Mouse (Mus musculus) hindbrain, embryonic 10.5 days (tissue): Measurements from ENCODE around the gene Mtor. TPM values are rescaled to one million over a fixed set of nuclear protein-coding genes. Genes with fewer than 3 reads are reported as not detected.
A peak's percentile ranks its signal among the peaks of the same experiment; 100 is the strongest.

ENCODE experiments used
- DNase-seq: peaks from one replicate; pipeline ENCODE4 v3.0.0-alpha.2; 2017; ENCODE audit warnings: low spot score
- H3K27ac ChIP-seq: fragments of 300-500 bp; sonication (generic); 2 replicates; pipeline ENCODE4 v1.5.1; 2016; ENCODE audit warnings: mild to moderate bottlenecking, moderate library complexity
- H3K27me3 ChIP-seq: fragments of 300-500 bp; sonication (generic); 2 replicates; pipeline ENCODE4 v1.6.1; 2016; ENCODE audit warnings: mild to moderate bottlenecking; ENCODE audit not compliant: poor library complexity, insufficient read depth, severe bottlenecking
- H3K36me3 ChIP-seq: fragments of 300-500 bp; sonication (generic); 2 replicates; pipeline ENCODE4 v1.6.1; 2016; ENCODE audit warnings: mild to moderate bottlenecking, moderate library complexity
- H3K4me1 ChIP-seq: fragments of 300-500 bp; sonication (generic); replicated peaks from 2 replicates; pipeline ENCODE4 v1.6.1; 2016; ENCODE audit warnings: mild to moderate bottlenecking
- H3K4me3 ChIP-seq: fragments of 300-500 bp; sonication (generic); 2 replicates; pipeline ENCODE4 v1.5.1; 2016; ENCODE audit warnings: mild to moderate bottlenecking, moderate library complexity
- H3K9me3 ChIP-seq: fragments of 300-500 bp; sonication (generic); 2 replicates; pipeline ENCODE4 v1.6.1; 2016; ENCODE audit warnings: mild to moderate bottlenecking, moderate library complexity
- WGBS: fragments of 180-500 bp; shearing (Covaris S2); methylation state at CpG from one replicate; pipeline ENCODE4 v1.1.7; 2016; 5-methylcytosine and 5-hydroxymethylcytosine counted together
- polyA plus RNA-seq: library from polyadenylated mRNA; unstranded; fragments of >200 nt; fragmentation: Nextera tagmentation; extraction: Ambion mirVana; gene quantifications from 2 replicates; pipeline ENCODE4 v1.2.1, GENCODE M21; 2016

Gene Mtor
- polyA plus RNA-seq, result 25.1 and 25.3 TPM in 2 replicates

DNA sequence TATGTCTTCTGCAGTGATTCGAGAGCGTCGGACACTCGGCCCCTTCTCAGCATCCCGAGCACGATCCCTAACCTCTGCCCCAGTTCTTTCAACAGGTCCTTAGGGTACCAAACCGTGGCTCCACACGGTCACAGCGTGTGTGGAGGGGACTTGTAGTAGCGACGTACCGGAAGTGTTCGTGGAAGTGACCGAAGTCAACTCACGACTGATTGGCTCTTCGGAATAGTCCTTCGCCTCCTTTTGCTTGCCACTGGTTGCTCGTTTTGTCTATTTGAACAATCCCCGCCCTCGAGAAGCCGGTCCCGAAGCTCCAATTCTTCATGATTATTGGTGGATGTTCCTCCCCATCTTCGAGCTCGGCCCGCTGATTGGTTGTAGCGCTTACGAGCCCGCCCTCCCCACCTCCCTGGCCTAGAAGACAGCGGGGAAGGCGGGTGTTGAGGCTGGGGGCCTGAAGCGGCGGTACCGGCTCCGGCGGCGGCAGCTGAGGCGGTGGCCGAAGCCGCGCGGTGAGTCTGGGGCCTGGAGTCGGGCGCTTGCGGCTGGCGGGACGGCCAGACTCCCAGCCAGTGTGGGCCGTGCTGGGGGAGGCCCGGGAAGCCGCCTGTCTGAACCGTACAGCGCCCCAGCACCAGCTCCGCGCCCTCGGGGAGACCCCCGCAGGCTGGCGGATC lies at the start of gene Mtor:
TSS of gene Mtor (plus strand) at position 433 of the 674 bp plus-strand sequence.
- H3K4me3 ChIP-seq, result peak within 1 kb of the TSS; percentile 94
- under 1% methylated on average over 56 of the region's 56 CpGs for WGBS
- DNase-seq, result peak; percentile 94
- no peaks in the 10 kb centered on the region for H3K9me3 ChIP-seq
- H3K27ac ChIP-seq, result peak within 1 kb of the TSS; percentile 94
- H3K4me1 ChIP-seq, result peaks cover 35% of the 10 kb centered on the region
- H3K27me3 ChIP-seq, result no peaks in the 10 kb centered on the region
- peaks cover 17% of the 10 kb centered on the region for H3K36me3 ChIP-seq

DNA sequence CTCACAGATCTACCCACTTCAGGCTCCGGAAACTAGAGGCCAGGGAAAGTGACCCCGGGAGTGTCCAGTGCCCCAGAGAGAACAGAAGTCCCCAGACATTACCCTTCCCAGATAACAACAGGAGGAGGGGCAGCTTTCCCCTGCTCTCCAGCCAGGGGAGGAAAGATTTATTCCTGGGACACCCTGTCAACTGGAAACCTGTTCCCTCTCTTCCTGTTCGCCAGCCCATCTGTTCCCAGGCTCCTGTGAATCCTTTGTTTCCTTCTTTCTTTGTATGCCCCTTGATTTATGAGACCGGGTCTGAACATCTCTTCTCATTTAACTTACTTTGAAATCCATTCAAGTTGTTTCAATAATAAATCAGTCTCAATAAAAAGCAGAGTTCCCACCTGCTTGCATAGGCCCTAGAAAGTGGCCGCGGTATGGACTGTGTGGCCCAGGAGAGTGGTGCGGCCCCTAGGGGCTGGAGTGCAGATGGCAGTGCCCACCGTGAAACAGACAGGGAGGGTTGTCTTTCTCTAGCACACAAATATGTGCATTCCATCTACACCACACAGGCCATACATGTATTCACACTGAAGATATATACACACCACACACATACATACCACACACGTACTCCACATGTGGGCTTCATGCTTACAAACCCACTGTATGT lies 48.8 kb upstream of the Mtor start:
- Histone ChIP-seq H3K27me3 (peaks cover 41% of the 10 kb centered on the region), H3K4me1 (peaks cover 77% of the 10 kb centered on the region), H3K36me3 (no peaks in the 10 kb centered on the region), H3K27ac (peak overlapping the region; percentile 86), H3K4me3 (no peak overlapping the region), H3K9me3 (no peaks in the 10 kb centered on the region)
- 65% methylated on average over 9 of the region's 9 CpGs for WGBS
- no peak for DNase-seq

DNA sequence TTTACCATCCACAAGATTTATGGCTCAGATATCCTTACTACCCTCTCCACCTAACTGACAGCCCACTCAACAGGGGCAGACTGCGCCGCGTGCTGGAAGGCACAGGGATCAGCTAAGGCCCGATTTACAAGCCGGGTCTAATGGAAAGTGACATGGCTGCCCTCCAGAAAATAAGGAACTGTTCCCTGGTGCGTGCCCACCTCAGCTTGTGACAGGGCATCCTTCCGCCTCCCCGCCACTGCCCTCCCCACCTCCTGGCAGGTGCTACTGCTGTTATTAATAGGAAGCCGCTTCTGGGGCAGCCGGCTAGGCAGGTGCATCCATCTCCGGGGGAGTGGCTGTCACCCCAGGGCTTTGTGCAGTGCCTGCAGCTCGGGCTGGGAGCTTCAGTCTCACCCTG lies 45.0 kb upstream of the Mtor start:
- Histone ChIP-seq H3K27me3 (peaks cover 78% of the 10 kb centered on the region), H3K36me3 (no peaks in the 10 kb centered on the region), H3K9me3 (no peaks in the 10 kb centered on the region), H3K27ac (peak overlapping the region; percentile 73), H3K4me3 (no peak overlapping the region), H3K4me1 (peaks cover 83% of the 10 kb centered on the region)
- DNase-seq, result no peak
- WGBS, result 22% methylated on average over 12 of the region's 12 CpGs

DNA sequence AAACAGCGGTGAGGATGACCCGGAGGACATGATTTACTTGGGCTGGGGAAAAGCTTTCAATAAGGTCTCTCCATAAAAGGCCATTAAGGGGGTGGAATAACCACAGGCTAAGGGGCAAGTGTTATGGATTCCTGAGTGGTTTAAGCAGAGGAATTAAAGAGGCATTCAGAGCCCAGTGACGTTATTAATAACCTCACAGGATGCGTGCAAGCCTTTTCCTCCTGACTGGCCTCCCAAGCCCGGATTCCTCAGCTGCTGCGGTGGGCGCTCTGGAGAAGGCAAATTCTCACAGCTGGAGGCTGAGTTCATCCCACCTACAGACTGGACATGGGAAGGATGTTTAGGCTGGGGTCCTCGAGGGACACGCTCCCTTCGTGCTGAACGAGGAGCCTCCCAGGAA lies 43.7 kb upstream of the Mtor start:
- no peaks in the 10 kb centered on the region for H3K36me3 ChIP-seq
- no peak for DNase-seq
- peaks cover 78% of the 10 kb centered on the region for H3K4me1 ChIP-seq
- H3K9me3 ChIP-seq, result no peaks in the 10 kb centered on the region
- H3K27ac ChIP-seq, result peak overlapping the region; percentile 67
- peaks cover 83% of the 10 kb centered on the region for H3K27me3 ChIP-seq
- WGBS, result 12% methylated on average over 11 of the region's 11 CpGs
- H3K4me3 ChIP-seq, result peak overlapping the region; percentile 30

DNA sequence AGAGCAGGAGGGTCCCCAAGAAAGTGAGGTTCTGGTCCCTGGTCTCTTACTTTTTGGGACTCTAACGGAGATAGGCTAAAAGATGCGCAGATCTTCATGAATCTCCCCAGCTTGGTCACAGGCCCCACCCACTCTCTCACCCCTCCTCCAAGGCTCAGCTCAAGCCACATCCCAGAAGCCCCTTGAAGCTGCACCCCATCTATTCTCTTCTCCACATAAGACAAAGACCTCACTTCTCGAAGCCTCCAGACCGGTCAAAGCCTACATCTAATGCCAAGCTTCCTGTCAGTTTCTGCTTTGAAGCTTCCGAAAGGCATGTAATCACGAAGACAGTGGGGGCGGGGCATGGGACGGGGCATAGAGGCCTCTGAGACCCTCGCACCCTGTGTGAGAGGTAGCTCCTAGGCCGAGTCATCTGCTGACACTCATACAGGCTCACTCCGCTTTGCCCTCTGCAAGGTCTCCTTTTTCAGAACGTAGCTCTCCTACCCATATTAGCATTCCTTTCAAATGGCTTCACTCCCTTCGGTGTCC lies 43.1 kb upstream of the Mtor start:
- no peak for DNase-seq
- Histone ChIP-seq H3K27ac (peak overlapping the region; percentile 67), H3K4me1 (peaks cover 73% of the 10 kb centered on the region), H3K9me3 (no peaks in the 10 kb centered on the region), H3K27me3 (peaks cover 79% of the 10 kb centered on the region), H3K36me3 (no peaks in the 10 kb centered on the region), H3K4me3 (peak overlapping the region; percentile 30)
- WGBS, result 13% methylated on average over 13 of the region's 13 CpGs

DNA sequence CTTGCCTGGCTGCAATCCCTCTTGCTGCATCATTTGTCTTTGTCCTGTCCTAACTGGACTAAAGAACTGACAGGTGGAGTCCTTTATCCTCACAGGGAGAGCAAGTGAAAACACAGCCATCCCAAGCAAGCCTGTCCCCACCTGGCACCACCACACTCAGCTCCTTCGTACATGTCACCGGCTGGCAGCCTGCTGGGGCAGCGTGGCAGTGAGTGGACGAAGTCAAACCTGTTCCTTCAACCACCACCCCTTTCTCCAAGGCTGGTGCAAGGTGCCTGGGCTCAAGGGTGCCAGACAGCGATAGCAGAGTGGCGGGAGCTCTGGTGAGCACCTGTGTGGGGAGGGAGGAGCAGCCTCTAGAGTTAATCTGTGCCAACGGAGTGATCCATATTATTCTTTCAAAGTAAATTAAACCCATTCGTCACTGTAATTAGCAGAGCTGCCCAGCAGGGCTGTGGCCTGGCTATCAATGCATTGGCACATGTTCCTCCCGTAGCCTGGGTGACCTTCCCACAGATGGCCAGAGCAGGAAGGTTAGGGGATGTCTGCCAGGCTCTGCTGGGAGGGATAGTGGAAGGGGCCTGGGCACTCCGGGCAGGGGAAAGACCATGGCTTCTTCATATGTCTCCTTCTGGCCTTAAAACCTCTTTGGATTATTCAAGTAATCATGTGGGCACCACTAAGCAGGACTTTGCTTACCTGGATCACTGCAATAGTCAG lies 40.0 kb upstream of the Mtor start:
- Histone ChIP-seq H3K9me3 (no peaks in the 10 kb centered on the region), H3K27ac (0 out of 2 replicates have a peak overlapping the region, but pooled peaks have one; percentile 16), H3K4me3 (no peak overlapping the region), H3K36me3 (no peaks in the 10 kb centered on the region), H3K4me1 (peaks cover 49% of the 10 kb centered on the region), H3K27me3 (peaks cover 60% of the 10 kb centered on the region)
- WGBS, result 80% methylated on average over 10 of the region's 10 CpGs
- DNase-seq, result no peak

DNA sequence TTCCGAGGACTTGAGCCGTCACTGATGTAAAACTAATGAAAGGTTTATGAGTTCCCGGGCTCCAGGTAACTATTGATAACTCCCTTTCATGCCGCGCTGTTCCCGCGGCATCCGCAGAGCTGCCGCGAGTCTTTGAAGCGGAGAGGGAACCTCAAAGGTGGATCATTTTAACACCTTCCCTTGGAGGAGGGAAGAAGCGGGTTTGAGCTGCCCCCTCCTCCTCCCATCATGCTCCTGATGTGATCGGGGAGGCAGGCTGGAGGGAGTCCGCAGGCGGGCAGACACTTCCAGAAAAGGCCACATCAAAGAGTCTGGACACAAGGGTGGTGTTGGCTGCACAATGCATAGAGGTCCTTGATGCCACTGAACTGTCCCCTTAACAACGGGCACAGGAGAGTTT lies 32.8 kb upstream of the Mtor start:
- 0 out of 2 replicates have a peak overlapping the region, but pooled peaks have one; percentile 5 for H3K27ac ChIP-seq
- DNase-seq, result no peak
- H3K36me3 ChIP-seq, result no peaks in the 10 kb centered on the region
- peaks cover 31% of the 10 kb centered on the region for H3K4me1 ChIP-seq
- H3K4me3 ChIP-seq, result no peak overlapping the region
- H3K9me3 ChIP-seq, result no peaks in the 10 kb centered on the region
- 18% methylated on average over 16 of the region's 16 CpGs for WGBS
- peaks cover 50% of the 10 kb centered on the region for H3K27me3 ChIP-seq

DNA sequence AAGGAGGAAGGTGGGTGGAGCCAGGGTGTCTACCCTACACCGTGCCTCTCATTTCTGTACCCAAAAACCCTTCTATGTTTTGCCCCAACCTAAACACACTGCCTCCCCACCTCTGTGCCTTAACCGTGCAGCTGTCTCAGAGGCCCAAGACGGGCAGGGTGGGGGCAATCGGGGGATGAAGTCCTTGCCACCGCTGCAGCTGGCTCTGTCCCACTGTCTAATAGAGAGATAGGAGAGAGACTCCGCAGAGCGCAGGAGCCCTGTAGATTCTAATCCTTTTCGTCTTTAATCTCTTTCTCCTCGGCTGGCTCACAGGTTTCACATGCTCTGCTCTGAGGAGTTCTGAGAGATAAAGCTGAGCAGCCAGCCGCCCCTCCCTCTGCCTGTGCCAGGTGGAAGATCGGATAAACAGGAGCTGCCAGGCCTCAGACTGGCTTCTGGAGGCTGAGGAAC lies 31.3 kb upstream of the Mtor start:
- H3K27ac ChIP-seq, result peak overlapping the region; percentile 50

DNA sequence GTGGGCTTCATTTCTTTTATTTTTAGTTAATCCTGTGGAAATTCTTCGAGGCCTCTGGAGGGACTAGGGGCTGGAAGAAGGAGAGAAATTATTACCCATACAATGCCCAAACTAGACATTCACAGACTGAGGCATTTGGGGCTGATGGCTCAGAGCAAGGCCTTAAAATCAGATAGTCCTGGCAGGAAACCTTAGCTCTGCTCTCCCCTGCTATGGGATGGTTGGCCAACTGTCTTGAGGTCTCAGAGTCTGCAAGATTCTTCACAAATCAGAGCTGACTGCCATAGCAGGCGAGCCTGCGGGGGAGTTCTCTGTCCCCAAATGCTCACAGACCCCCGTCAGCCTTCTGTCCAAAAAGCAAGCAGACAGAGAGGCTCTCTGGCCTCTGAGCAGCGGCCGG lies 30.9 kb upstream of the Mtor start:
- Histone ChIP-seq H3K36me3 (no peaks in the 10 kb centered on the region), H3K4me1 (peaks cover 31% of the 10 kb centered on the region), H3K27ac (peak overlapping the region; percentile 50), H3K27me3 (peaks cover 43% of the 10 kb centered on the region), H3K9me3 (no peaks in the 10 kb centered on the region), H3K4me3 (no peak overlapping the region)
- WGBS, result 69% methylated on average over 6 of the region's 6 CpGs
- DNase-seq, result no peak

More for the DNA sequence above, 31.3 kb upstream of the Mtor start:
- no peak for DNase-seq
- Histone ChIP-seq H3K4me1 (peaks cover 31% of the 10 kb centered on the region), H3K4me3 (no peak overlapping the region), H3K36me3 (no peaks in the 10 kb centered on the region), H3K27me3 (peaks cover 43% of the 10 kb centered on the region), H3K9me3 (no peaks in the 10 kb centered on the region)
- WGBS, result 56% methylated on average over 11 of the region's 11 CpGs

DNA sequence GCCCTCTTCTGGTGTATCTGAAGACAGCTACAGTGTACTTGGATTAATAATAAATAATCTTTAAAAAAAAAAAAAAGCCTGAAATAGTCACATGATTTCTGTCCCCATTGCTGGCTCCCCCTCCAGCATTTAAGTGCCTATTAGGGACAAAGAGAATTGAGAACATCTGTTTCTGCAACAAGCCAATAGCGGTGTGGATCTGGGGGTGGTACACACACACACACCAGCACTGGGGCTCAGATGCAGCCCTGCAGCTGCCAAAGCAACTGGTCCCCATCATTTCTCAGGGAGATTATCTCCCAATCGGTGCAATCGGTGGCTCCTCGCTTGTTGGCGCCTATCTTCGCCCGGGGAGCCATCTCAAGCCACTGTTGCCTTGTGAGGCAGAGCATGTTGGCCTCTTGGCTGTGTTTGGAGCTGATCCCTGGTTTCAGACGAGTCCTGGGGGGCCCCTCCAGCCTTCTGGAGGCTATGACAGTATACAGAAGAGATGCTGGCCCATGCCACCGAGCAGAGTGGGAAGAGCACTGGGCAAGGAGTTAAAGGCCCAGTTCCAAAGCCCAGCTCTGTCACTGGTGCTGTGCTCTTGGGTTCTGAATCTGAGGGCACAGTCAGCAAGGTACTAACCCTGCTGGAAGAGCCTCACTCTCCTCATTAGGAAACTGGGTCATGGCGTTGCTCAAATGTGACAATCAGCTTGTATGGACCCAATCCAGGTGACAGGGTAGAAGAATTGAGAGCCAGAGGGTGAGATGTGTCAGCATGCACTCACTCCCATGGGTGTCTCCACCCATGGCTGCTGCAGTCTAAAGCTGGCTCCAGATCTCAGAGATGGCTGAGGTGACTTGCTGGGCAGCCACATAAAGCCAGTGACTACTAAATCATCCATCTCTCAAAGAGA lies 21.2 kb upstream of the Mtor start:
- H3K9me3 ChIP-seq, result no peaks in the 10 kb centered on the region
- 0 out of 2 replicates have a peak, but pooled peaks cover under 1% of the 10 kb centered on the region for H3K36me3 ChIP-seq
- peak overlapping the region; percentile 47; the same call in 1 of the 2 replicates for H3K27ac ChIP-seq
- no peak overlapping the region for H3K4me3 ChIP-seq
- DNase-seq, result no peak
- peaks cover 25% of the 10 kb centered on the region for H3K4me1 ChIP-seq
- H3K27me3 ChIP-seq, result 0 out of 2 replicates have a peak, but pooled peaks cover 3% of the 10 kb centered on the region
- 84% methylated on average over 10 of the region's 10 CpGs for WGBS

DNA sequence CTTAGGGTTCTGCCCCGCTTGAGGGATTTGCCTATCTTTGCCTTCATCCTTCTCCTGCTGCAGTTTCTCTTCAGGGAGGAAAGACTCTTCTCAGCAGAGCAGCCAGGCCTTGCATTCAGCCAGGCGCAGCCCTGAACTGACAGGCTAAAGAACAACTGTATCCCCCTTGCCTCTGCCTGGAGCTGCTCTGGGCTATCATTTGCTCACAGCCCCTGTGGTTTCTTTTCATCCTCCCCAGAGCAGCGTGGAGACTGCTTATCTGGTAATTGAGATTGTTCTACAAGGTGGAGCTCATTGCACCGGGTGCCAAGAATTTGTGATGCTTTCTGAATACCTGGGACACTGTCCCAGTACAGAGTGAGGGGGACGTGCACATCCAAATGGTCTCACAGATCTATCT lies 19.9 kb upstream of the Mtor start:
- Histone ChIP-seq H3K4me1 (peaks cover 32% of the 10 kb centered on the region), H3K27ac (peak overlapping the region; percentile 51), H3K27me3 (0 out of 2 replicates have a peak, but pooled peaks cover 3% of the 10 kb centered on the region), H3K36me3 (peaks cover 6% of the 10 kb centered on the region), H3K4me3 (no peak overlapping the region), H3K9me3 (no peaks in the 10 kb centered on the region)
- 90% methylated on average over 5 of the region's 5 CpGs for WGBS
- no peak for DNase-seq

DNA sequence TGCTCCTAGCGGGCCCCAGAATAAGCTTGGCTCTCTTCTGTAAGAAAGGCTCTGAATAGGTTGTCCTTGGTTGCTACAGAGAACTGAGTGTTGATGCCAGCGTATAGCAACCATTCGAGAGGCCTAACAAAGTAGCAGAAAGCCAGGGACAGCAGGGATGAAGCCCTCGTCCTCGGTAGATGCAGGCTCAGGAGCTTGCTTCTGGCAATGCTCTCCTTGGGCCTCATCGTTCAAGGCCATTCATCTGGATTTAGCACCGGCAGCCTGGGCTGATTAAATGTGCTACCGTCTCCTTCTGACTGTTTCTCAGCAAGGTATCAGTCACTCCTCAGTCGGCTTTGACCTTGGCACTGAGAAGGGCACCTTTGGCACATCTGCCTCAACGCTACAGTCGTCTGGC lies 19.3 kb upstream of the Mtor start:
- Histone ChIP-seq H3K4me3 (no peak overlapping the region), H3K36me3 (peaks cover 12% of the 10 kb centered on the region), H3K27me3 (0 out of 2 replicates have a peak, but pooled peaks cover 3% of the 10 kb centered on the region), H3K9me3 (no peaks in the 10 kb centered on the region), H3K4me1 (peaks cover 37% of the 10 kb centered on the region), H3K27ac (peak overlapping the region; percentile 50)
- DNase-seq, result no peak
- WGBS, result 88% methylated on average over 11 of the region's 11 CpGs
